Mouse (Mus musculus): ENCODE data around the gene Fblim1.

Gene Fblim1

GRCm38 (mm10) chr4:141596700-141597328 is 9.1 kb downstream of the Fblim1 start:
- TF ChIP-seq GATA4 (IDR thresholded peaks at IDR 0.05; ENCODE audit: insufficient replicate concordance, low read length) = no peak

GRCm38 (mm10) chr4:141595605-141596268 is 10.2 kb downstream of the Fblim1 start:
- TF ChIP-seq GATA4 (IDR thresholded peaks at IDR 0.05; ENCODE audit: insufficient replicate concordance, low read length) = no peak

- TF ChIP-seq GATA4 (IDR thresholded peaks at IDR 0.05; ENCODE audit: insufficient replicate concordance, low read length) = no peak
These were observed 10.8 kb downstream of the Fblim1 start for GRCm38 (mm10) chr4:141595138-141595537.

GRCm38 (mm10) chr4:141591547-141591946 is 14.3 kb downstream of the Fblim1 start:
- no peak for TF ChIP-seq GATA4 (IDR thresholded peaks at IDR 0.05; ENCODE audit: insufficient replicate concordance, low read length)

GRCm38 (mm10) chr4:141583919-141584318 is 22.0 kb downstream of the Fblim1 start:
- no peak for TF ChIP-seq GATA4 (IDR thresholded peaks at IDR 0.05; ENCODE audit: insufficient replicate concordance, low read length)

- no peak for TF ChIP-seq GATA4 (IDR thresholded peaks at IDR 0.05; ENCODE audit: insufficient replicate concordance, low read length)
These were observed 24.8 kb downstream of the Fblim1 start for GRCm38 (mm10) chr4:141581051-141581450.

- TF ChIP-seq GATA4 (IDR thresholded peaks at IDR 0.05; ENCODE audit: insufficient replicate concordance, low read length) = peak; percentile 59; the same call in 1 of the 2 replicates
These were observed 27.1 kb downstream of the Fblim1 start for GRCm38 (mm10) chr4:141578833-141579232.

GRCm38 (mm10) chr4:141576877-141577276 is 29.0 kb downstream of the Fblim1 start:
- no peak for TF ChIP-seq GATA4 (IDR thresholded peaks at IDR 0.05; ENCODE audit: insufficient replicate concordance, low read length)

- no peak for TF ChIP-seq GATA4 (IDR thresholded peaks at IDR 0.05; ENCODE audit: insufficient replicate concordance, low read length)
These were observed 29.5 kb downstream of the Fblim1 start for GRCm38 (mm10) chr4:141576404-141576803.

- no peak for TF ChIP-seq GATA4 (IDR thresholded peaks at IDR 0.05; ENCODE audit: insufficient replicate concordance, low read length)
These were observed 30.9 kb downstream of the Fblim1 start for GRCm38 (mm10) chr4:141574789-141575702.

- TF ChIP-seq GATA4 (IDR thresholded peaks at IDR 0.05; ENCODE audit: insufficient replicate concordance, low read length) = no peak
These were observed 32.4 kb downstream of the Fblim1 start for GRCm38 (mm10) chr4:141573359-141573966.

- TF ChIP-seq GATA4 (IDR thresholded peaks at IDR 0.05; ENCODE audit: insufficient replicate concordance, low read length) = no peak
These were observed 33.1 kb downstream of the Fblim1 start for GRCm38 (mm10) chr4:141572668-141573358.

- TF ChIP-seq GATA4 (IDR thresholded peaks at IDR 0.05; ENCODE audit: insufficient replicate concordance, low read length) = no peak
These were observed 34.0 kb downstream of the Fblim1 start for GRCm38 (mm10) chr4:141571934-141572333.

- TF ChIP-seq GATA4 (IDR thresholded peaks at IDR 0.05; ENCODE audit: insufficient replicate concordance, low read length) = no peak
These were observed 34.6 kb downstream of the Fblim1 start for GRCm38 (mm10) chr4:141571337-141571739.

- TF ChIP-seq GATA4 (IDR thresholded peaks at IDR 0.05; ENCODE audit: insufficient replicate concordance, low read length) = no peak
These were observed 35.1 kb downstream of the Fblim1 start for GRCm38 (mm10) chr4:141570821-141571220.
